In genomic region chr6:68977959-68978358, GRCm38 (mm10) we compare ENCODE assay signal across 22 mouse cellular contexts.
A peak's percentile ranks its signal among the peaks of the same experiment; 100 is the strongest.
DNase-seq lines count a peak whose midpoint lies in the region; ATAC-seq and TF ChIP-seq lines count a peak whose summit lies in the region.
"Had no signal": no experiment of that assay in that cellular context is flagged by ENCODE, and none has a peak within 500 bp of the region (broad histone marks: within the 10 kb centered on the region; RNA-seq: fewer than 3 reads in every experiment).

No protein-coding gene starts in this region.

- no peaks in the 10 kb centered on the region for H3K9me3 ChIP-seq in midbrain, postnatal 0 days (ENCODE audit: low read length)
- H3K9me3 ChIP-seq: embryonic facial prominence, embryonic 10.5 days; embryonic facial prominence, embryonic 12.5 days; forebrain, embryonic 13.5 days; forebrain, embryonic 15.5 days had no signal

- H3K4me1 ChIP-seq in midbrain, postnatal 0 days (ENCODE audit: insufficient read depth, low read length) = no peaks in the 10 kb centered on the region
- H3K4me1 ChIP-seq: embryonic facial prominence, embryonic 10.5 days; embryonic facial prominence, embryonic 12.5 days; forebrain, embryonic 13.5 days; forebrain, embryonic 15.5 days had no signal

- H3K9ac ChIP-seq in midbrain, postnatal 0 days (replicated peaks; ENCODE audit: low read length, poor library complexity, severe bottlenecking) = no peak overlapping the region
- H3K9ac ChIP-seq: embryonic facial prominence, embryonic 12.5 days; forebrain, embryonic 13.5 days; forebrain, embryonic 15.5 days had no signal

- peak; percentile 0 for DNase-seq in lung, postnatal 36 days
- DNase-seq in lung, postnatal 10 days = no peak
- peak; percentile 58 to 67 for DNase-seq in spleen, postnatal 36 days (ENCODE audit: low spot score in 2 of 2)
- DNase-seq in spleen, adult 12 weeks (ENCODE audit: low spot score) = no peak
- DNase-seq in midbrain, postnatal 0 days (ENCODE audit: low spot score) = no peak
- DNase-seq in heart, adult 9 months (ENCODE audit: low spot score in 2 of 2) = no peak
- DNase-seq: adrenal gland, adult 8-10 months; adrenal gland, postnatal 14 days; adrenal gland, postnatal 36 days; cerebellum, adult 11-12 months; cerebellum, adult 2 months; cerebellum, adult 9-10 months; cerebellum, postnatal 10 days; cerebellum, postnatal 25 days had no signal

- H3K4me2 ChIP-seq in midbrain, postnatal 0 days (ENCODE audit: low read depth, low read length, poor library complexity, severe bottlenecking) = no peak overlapping the region
- H3K4me2 ChIP-seq: embryonic facial prominence, embryonic 12.5 days; forebrain, embryonic 13.5 days; forebrain, embryonic 15.5 days had no signal

- H3K27me3 ChIP-seq in midbrain, postnatal 0 days (ENCODE audit: insufficient read depth, low read length) = no peaks in the 10 kb centered on the region
- H3K27me3 ChIP-seq: embryonic facial prominence, embryonic 12.5 days; forebrain, embryonic 13.5 days; forebrain, embryonic 15.5 days; Patski had no signal

- no peak overlapping the region for H3K27ac ChIP-seq in midbrain, postnatal 0 days (ENCODE audit: low read depth, low read length)
- H3K27ac ChIP-seq: embryonic facial prominence, embryonic 10.5 days; embryonic facial prominence, embryonic 12.5 days; forebrain, embryonic 13.5 days; forebrain, embryonic 15.5 days had no signal

- no peak for TF ChIP-seq CTCF in midbrain, postnatal 0 days (IDR thresholded peaks at IDR 0.05)

- ATAC-seq in neutrophil, adult 5-6 weeks (ENCODE audit: extremely low read depth, insufficient number of reproducible peaks, low FRiP score, poor library complexity, severe bottlenecking) = peak; percentile 69
- no peak for ATAC-seq in midbrain, postnatal 0 days (ENCODE audit: low FRiP score)
- ATAC-seq: activated CD4-positive, CD25-positive, alpha-beta regulatory T cell, adult 4 months; forebrain, embryonic 13.5 days; forebrain, embryonic 15.5 days; Patski had no signal

- no peak overlapping the region for H3K4me3 ChIP-seq in midbrain, postnatal 0 days (ENCODE audit: low read depth, low read length)
- H3K4me3 ChIP-seq: embryonic facial prominence, embryonic 10.5 days; embryonic facial prominence, embryonic 12.5 days; forebrain, embryonic 13.5 days; forebrain, embryonic 15.5 days had no signal

- no peaks in the 10 kb centered on the region for H3K36me3 ChIP-seq in midbrain, postnatal 0 days (ENCODE audit: insufficient read depth, low read length)
- H3K36me3 ChIP-seq: embryonic facial prominence, embryonic 10.5 days; embryonic facial prominence, embryonic 12.5 days; forebrain, embryonic 15.5 days; G1E had no signal

Comparison
In these comparisons a context has a peak if more than half of its experiments do, and no peak if none do; other contexts are left out.
1. DNase-seq: peak in lung, postnatal 36 days (single experiment) and spleen, postnatal 36 days (2 of 2); none in lung, postnatal 10 days (single experiment), spleen, adult 12 weeks (single experiment), midbrain, postnatal 0 days (single experiment) and heart, adult 9 months (0 of 2).